Mouse (Mus musculus) testis, adult 2 months (tissue): ENCODE measurements at regions not wholly inside any gene's neighbourhood (a gene's known extent, or its start where the extent isn't known, plus 50 kb on each side); places are given as distances from the start of the nearest gene placed in this dataset.

Experiments
- CTCF ChIP-seq: fragments of 200-500 bp; IDR thresholded peaks from 2 replicates; pipeline ENCODE4 v1.5.1; 2012; ENCODE audit warnings: low read depth, mild to moderate bottlenecking, inconsistent platforms, low read length, moderate library complexity; ENCODE audit not compliant: control insufficient read depth, insufficient read depth, insufficient replicate concordance
- POLR2A ChIP-seq: fragments of 200-500 bp; IDR thresholded peaks from 2 replicates; pipeline ENCODE4 v1.6.1; 2012; ENCODE audit warnings: low read depth, mild to moderate bottlenecking, inconsistent platforms, low read length, moderate library complexity; ENCODE audit not compliant: control insufficient read depth

DNA sequence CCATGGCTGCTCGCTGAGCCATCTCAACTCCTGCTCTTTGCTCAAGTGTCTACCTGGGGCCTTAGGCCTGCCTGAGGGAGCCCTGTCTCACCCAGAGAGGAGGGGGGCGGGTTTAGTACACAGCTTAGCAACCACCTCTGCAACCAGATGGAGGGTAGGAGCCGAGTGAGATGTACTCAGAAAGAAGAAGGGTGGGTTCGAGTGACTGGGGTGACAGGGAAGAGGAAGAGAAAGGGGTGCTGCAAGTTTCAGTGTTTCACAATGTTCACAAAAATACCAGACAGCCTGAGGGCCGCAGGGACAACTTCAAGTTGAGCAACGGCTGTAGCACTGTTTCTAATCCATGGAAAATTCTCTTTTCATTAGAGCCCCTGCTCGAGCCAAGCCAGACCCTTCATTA, 84.4 kb downstream of the Zfp36l2 start:
- TF ChIP-seq CTCF, result no peak
- TF ChIP-seq POLR2A, result no peak
